Mouse (Mus musculus): Measurements from ENCODE around the gene Prkar1b.

Gene Prkar1b

DNA sequence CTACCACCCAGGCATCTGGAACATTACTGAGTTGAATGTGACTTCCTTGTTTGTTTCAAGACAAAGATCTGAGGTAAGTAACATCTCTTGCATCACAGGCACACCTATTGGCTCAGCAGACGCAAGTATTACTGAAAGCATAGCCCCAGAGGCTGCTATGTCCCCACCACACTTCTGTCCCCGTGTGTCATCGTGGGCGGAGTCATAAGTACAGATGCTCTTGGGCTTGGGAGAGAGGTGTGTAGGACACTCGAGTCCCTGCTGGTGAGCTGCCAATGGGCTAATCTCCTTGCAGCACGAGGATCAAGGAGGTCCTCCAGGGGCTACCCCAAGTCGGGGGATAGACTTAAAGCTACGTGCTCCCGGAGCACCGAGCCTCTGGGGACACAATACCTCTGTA lies 96.6 kb downstream of the Prkar1b start:
- no peak for DNase-seq

DNA sequence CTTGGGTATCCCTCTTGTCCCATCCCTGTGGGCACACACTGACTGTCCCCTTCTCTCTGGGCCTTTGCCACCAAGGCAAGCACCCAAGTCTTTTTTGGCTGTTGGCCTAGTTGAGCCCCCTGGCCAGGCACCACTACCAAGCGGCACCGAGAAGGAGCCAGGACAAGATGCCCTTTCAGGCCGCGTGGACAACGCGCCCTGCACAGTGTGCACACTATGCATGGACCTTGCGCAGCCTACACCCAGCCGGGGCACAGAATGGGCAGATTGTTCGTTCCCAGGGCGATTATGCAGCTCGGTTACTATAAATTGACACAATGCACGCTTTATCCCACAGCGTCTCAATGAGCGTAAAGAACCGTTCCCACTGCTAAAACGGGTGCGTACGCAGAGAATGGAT lies 98.5 kb downstream of the Prkar1b start:
- no peak for DNase-seq

DNA sequence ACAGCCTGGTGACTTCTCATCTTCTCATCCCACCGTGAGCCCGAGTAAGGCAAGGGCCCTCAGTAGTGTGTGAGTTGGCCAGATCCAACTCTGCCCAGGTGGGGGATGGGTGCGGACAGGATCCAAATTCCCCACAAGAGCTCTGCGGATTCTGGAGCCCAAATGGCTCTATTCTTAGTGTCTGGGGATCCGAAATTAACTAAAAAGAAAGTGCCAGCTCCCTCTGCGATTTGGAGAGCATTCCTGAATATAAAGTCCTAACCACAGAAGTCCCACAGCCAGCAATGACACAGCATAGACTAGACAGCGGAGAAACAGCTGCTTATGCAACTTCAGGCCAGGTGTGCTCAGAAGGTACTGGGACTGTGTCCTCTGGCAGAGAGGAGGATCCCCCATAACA lies 100.4 kb downstream of the Prkar1b start:
- DNase-seq, result no peak

DNA sequence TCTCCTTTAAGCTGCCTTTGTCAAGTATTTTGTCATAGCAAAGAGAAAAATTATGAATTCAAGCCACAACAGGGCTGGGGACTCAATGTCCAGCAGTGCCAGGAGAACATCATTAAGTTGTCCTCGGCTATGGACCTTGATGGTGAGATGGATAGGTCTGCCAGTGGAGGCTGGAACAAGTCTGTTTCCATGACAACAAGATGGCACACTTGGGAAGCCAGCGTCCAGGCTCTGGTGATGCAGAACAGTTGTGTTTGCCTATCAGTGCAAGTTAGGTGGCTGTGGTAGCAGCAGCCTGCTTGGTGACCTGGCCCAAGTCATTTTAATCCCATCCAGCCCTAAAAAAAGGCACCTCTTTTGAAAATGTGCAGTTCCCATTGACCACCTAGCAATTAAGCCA lies 102.6 kb downstream of the Prkar1b start:
- no peak for DNase-seq

DNA sequence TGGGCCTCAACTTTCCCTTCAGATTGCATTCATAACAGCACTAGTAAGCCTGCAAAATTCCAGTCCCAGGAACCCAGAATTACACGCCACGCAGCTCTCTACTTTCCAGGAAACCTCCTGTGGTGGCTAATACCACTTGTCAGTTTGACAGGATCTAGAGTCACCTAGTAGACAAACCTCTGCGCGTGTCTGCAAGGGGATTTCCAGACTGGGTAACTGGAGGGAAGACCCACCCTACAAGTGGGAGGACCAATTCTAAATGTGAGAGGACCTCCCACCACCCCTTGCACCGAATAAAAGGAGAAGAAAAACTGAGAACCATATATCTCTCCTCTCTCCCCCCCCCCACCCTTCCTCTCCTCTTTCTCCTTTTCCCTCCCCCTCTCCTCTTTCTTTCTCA lies 103.2 kb downstream of the Prkar1b start:
- DNase-seq, result no peak

DNA sequence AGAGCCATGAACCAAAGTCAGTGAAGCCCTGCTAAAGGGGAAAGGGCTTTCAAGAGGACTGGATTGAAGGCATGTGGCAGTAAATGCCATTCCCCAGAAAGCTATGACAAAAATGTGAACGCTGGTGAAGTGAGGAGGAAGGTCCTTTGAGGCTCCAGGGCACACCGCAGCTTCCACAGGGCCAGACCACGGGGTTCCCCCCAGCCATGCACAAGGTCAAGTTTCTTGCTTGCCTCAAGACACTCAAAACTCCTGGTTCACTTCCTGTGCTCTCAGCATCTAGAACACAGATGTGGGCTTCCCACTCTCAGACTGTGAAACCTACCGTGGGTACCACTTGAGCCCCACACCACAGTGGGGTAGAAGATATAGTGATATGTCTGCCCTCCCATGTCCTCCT lies 106.3 kb downstream of the Prkar1b start:
- DNase-seq, result no peak

DNA sequence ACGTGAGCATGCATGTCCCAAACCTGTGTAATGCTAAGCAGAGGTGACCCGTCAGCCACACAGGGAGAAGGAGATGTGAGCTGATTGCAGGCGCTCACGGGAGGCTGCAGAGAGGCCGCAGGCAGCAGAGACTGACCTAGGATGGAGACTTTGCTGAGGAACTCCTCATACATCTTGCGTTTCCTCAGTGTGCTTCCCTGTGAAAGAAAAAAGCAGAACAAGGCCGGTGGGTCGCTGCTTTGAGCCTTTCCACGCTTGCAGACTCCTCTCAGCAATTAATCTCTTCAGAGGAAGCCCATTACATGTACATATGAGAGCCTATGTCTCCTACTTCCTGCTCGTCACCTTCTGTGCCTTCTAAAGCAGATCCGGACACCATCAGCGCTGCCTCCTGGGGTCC lies 107.5 kb downstream of the Prkar1b start:
- DNase-seq, result no peak

DNA sequence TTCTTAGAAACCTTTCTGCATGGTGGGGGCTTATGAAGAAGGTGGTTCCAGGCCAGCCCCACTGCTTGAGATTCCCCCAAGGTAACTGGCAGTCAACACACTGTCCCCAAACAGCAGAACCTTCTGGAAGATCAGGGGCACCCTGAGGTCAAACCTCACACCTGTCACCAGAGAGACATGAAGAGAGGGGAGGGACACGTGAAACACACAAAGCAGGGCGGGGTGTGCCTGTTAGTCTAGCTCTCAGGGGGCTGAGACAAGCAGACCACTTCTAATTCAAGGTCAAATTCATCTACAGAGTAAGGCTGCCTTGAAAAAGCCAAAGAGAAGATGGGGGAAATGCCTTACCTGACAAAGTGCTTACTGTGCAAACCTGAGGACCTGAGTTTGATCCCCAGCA lies 114.6 kb downstream of the Prkar1b start:
- no peak for DNase-seq

DNA sequence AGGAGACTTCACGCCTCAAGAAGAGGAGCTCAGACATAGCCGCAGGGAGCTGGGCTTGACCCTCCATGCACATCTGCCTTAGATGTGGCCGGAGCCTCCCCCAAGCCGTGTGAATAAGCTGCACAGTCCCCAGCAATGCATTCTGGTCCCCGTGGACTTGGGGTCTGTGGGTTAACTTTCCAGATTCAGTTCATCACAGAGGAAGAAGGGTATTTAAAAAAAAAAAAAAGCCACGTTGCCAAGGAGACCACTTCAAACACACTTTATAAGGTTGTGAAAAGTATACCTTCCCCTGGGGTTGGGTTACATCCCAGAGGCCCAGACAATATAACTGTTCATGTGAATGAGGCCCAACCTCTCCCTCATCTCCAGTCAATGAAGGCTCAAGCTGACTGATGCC lies 115.1 kb downstream of the Prkar1b start:
- DNase-seq, result peak; percentile 8

DNA sequence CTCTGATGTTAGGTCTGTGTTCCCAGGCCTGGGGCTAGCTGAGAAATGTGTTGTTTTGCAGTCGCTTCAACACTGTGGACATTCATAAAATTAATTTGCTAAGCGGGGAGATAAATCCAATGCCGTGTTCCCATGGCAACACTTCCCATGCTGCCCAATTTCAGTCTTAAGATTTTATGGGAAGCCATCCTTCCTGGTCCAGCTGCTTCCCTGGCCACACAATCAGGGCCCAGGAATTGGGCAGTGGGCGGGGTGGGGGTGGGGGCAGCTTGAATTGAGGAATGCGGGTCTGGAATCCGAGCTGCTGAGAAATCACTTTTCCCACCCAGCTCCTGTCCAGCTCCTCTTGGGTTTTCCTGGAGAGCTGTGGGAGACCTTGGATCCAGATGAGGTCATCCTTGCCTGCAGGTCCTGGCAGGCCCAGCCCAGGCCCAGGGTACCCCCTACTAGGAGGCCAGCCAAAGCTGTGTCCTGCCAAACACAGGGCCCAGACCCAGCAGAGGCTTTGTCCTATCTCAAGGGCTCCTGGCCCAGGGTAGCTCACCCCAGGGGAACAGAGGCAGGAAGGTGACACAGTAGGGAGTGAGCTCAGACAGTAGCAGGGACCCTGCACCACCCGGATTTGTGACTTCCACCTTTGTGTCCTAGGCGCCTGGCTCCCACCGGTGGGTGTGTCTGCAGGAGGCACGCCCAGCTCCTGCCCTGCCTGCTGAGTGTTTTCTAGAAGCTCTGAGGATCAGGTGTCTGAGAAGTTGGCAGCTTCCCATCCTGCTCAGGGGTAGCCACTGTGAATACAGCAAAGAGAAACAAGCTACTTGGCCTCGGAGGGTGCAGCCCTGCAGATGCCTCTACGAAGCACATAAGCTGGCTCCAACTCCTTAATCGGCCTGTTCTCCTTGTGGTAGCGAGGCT lies 116.1 kb downstream of the Prkar1b start:
- no peak for DNase-seq

DNA sequence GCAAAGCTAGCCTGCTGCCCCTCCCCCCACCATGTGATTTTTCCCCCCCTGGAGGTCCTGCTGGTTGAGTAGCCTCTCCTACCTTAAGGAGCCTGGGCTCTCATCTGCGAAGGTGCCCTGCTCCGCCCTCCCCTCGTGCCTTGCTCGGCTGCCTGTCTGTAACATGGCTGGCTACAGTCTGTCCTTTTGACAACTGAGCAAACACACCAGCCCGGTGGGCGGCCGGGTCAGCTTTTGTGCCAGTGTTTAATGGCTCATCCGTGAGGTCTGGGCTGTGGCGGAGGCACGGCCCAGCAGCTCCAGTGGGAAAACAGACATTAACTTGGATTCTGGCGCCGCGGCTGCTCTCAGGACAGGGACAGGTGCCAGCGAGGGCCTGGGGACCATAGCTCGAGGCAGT lies 122.2 kb downstream of the Prkar1b start:
- no peak for DNase-seq

DNA sequence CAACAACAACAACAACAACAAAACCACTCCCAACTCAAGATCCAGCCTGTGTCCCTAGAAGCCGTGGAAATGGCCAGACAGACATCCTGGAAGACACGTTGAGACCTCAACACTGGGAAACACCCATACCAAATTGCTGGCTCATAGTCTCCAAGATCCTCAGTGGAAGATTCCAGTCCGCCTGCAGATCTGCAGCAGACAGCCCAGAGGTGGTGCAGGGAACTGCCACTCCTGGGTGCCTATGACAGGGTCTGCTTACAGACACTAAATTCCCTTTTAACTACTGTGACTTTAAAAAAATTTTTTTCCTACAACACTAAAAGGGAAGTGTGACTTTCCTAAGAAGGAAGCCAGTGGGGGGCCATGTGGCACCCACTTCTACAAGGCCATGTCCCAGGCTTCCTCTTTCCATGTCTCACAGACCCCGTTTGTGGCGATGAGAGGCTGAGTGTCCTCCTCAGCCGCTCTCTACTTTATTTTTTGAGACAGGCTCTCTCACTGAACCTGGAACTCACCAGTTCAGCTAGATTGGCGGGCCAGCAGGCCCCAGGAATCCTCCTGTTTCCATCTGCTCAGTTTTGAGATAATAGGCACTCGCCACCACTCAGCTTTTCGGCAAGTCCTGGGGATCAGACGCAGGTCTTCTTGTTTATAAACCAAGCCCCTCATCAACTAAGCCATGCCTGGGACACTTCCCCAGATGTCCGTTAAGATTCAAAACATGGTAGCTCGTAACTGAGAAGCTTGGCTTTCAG lies 125.3 kb downstream of the Prkar1b start:
- DNase-seq, result no peak

DNA sequence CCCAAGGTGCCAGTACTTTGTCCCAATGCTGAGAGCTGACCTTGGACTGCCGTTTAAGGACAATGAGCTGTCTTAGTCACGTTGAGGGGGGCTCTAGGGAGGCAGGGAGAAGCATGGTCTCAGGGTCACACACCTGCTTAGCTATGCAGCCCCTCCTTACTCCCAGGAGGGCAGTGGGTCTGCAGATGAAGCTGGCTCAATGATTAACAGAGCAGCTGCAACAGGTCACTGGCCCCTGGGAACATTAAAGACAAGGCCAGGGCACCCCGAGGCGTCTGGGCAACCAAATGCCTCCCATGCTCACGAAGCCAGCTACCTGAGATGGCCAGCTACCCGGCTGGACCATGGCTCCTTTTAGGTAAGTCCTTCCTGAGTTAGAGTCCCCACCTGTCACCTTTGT lies 129.2 kb downstream of the Prkar1b start:
- no peak for DNase-seq

DNA sequence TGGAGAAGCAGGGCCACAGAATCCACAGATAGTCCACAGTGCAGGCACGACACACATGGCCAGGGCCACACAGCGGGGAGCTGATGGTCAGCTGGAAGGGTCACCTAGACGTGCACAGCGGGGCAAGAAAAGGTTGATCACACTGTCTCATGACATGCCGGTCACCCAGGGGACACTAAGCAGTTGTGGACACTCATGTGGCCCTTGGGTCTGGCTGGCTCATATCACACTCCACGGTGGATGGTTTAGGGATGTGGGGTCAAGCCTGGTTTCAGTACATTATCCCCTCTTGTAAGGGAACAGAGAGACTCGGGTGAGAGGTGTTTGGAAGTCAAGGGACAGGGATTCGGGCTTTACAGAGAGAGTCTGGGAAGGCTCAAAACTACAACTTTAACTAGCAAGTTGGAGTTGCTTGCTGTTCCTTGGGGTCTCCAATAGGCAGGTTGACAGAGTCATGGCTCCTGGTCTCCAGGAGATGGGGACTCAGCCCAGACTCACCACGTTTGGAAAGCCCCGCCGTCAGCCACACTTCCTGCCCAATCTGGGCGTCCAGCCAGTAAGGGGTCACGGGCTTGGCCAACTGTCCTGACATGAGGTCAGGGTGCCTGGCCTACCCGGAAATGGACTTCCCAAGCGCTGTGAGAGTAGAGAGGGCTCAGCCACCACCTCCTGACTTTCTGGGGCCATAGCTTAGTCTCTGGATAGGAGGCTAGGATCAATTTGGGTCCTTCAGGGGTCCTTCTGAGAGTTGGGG lies 132.3 kb downstream of the Prkar1b start:
- DNase-seq, result no peak

DNA sequence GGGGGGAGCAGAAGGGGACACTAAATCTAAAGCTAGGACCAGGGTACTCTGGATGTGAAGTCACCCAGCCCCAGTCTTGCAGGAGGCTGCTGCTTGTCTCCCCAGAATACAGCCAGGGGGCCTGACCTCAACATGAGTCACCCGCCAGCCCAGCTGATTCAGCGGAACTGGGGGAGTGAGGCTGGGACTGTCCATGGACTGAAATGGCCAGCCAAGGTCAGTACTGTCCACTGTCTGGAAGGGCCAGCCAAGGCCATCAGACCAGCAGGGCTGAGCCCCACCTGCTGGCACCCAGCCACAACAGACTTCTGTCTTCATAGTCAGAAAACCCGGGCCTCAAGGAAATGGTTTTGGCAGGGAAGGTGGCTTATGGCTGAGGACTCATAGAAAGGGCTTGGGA lies 134.7 kb downstream of the Prkar1b start:
- DNase-seq, result no peak

DNA sequence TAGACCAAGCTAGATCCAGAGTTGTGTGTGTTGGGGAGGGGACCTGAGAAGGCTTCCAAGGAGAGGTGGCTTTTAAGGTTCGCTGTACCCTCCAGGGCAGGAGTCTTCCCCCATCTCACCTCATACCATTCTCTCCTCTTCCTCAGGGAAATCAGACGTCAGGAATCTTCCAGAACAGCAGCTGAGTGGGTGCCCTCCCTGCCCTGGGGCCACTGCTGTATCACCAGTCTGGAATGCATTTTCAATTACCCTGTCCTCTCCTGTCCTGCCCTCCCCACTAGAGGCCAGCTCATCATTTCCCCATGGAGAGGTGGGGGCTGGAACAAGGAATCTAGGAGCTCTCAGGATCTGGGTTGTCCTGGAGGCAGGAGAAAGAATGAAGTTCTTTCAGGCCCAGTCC lies 139.2 kb downstream of the Prkar1b start:
- no peak for DNase-seq

DNA sequence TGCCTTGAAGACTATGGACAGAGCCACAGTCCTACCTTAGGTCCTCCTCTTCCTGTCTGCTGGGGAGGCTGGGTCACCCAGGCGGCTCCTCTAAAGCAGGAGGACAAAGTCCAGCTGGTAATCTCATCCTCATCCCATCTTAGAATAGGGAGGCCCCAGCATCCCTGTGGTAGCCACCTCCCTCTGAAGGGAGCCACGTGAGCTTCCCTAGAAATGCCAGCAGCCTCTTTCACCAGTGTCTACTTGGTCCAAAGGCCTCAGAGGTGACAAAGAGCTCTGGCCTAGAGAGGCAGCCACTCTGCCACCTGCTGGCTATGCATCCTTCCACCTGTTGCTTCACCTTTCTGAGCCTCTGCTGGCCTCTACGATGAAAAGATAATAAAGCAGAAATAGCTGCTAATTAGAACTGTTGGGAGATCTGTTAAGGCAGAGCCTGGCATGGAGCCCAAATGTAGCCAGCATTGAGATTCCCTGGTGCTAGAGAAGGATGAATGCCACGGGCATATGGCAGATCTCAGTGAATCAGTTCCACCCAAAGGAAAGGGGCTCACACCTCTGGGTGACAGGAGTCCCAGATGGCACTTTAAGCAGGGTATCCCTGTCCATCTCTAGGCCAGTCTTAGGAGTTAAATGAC lies 142.5 kb downstream of the Prkar1b start:
- no peak for DNase-seq

DNA sequence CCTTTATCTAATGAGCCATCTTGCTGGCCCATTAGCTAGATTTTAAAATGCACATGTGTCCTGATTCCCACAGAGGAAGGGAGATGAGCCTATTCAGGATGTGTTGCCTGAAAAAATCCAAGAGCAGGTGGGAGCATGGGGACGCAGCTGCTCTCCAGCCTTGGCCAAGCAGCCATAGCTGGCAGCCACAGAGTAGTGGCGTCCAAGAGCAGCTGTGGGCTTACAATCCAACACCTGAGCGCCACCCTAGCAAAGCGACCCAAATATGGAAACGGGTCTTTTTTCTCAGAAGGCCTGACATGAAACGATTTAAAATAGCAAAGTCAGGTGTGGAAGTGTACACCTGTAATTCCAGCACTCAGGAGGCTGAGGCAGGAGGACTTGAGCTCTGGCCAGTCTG lies 145.2 kb downstream of the Prkar1b start:
- no peak for DNase-seq

DNA sequence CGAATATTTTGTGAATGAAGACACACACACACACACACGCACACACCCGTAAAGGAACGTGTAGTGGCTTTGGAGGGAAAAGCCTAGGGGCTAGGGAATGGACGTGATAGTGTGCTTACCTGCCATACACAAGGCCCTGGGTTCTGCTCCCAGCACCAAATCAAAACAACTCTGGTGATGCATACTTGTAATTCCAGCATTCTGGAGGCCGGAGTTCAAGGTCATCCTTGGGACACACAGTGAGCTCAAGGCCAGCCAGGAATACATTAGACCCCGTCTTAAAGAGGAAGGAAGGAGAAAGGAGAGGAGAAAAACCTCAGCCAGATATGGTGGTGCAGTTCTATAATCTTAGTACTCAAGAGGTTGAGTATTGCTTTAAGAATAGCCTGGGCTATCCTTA lies 150.1 kb downstream of the Prkar1b start:
- no peak for DNase-seq

DNA sequence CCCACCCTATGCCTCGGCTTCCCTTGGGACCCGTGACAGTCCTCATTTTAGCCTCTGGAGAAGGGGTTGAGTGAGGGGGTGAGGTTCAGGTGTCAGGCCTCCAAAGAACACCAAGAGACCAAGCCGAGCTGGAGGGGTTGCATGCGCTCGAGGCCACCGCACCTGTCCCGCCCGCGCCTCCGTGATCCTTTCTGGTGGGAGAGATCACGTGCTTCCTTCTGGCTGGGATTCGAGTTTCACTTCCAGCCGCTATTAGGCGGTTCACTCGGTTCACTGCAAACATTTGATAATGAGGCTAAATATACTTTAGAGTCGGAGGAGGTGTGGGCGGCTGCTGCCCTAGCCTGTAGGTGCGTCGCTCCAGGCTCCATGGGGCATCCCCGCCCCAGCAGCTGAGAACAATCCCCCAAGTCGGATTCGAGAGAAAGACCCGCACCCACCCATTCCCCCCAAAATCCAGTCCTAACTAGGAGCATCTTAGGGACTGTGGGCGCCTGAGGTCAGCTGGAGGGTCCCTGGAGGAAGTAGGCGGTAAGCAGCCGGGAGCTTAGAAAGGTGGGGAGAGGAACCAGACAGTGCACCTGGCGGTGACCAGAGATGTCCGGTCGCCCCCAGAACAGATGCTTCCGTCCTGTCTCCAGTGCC lies 151.7 kb downstream of the Prkar1b start:
- DNase-seq, result no peak

DNA sequence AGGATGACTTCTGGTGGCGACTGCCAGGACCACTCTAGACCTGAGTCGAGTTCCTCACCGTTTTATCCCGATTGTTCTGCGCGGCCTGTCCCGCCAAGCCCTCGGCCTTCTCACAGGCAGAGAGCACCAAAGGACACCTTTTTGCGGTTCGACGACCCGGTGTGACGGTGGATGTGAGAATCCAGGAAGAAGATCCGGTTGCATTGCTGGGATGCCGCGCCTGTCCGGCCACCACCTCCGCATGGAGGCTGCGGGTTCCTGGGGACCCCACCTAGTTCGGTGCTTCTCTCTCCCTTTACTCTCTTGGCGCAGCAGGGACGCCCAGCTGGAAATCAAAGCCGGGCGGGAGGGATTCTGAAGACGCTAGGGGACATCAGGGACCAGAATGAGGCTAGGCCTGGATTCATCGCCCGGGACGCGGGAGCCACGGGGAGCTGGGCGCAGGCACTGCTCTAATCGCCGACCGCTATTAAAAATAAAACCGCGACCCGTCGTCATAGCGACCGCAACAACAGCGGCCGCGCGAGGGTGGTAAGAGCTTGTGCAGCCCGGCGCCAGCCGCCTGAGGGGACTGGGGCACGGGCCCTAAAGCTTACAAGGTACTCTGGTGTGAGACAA lies 152.5 kb downstream of the Prkar1b start, which contains the start of gene Pdgfa:
Pdgfa (minus strand) TSS at position 200 of the 618 bp plus-strand sequence.
- no peak for DNase-seq
